Mouse (Mus musculus) embryonic fibroblast, embryonic 13.5 days (primary cell): Measurements from ENCODE around the gene Elane. TPM values are rescaled to one million over a fixed set of nuclear protein-coding genes. Genes with fewer than 3 reads are reported as not detected.
A peak's percentile ranks its signal among the peaks of the same experiment; 100 is the strongest.

Source experiments
- H3K27ac ChIP-seq: 2 replicates; pipeline ENCODE4 v1.5.1; 2012; ENCODE audit warnings: low read length, control low read depth, inconsistent platforms; ENCODE audit not compliant: insufficient read depth
- H3K4me1 ChIP-seq: 2 replicates; pipeline ENCODE4 v1.6.1; 2011; ENCODE audit warnings: low read length; ENCODE audit not compliant: control insufficient read depth, insufficient read depth
- H3K4me3 ChIP-seq: 2 replicates; pipeline ENCODE4 v1.5.1; 2011; ENCODE audit warnings: mild to moderate bottlenecking, control low read depth, low read length; ENCODE audit not compliant: insufficient read depth
- CTCF ChIP-seq: IDR thresholded peaks from 2 replicates; pipeline ENCODE4 v1.5.1; 2011; ENCODE audit warnings: mild to moderate bottlenecking, control low read depth, low read length, moderate library complexity, borderline replicate concordance; ENCODE audit not compliant: insufficient read depth
- POLR2A ChIP-seq: IDR thresholded peaks from 2 replicates; pipeline ENCODE4 v1.6.1; 2011; ENCODE audit warnings: low read depth, mild to moderate bottlenecking, control low read depth, low read length, moderate library complexity
- polyA plus RNA-seq: library from polyadenylated mRNA; stranded (reverse); fragments of >200 nt; gene quantifications from 2 replicates; pipeline ENCODE4 v1.2.4, GENCODE M21; 2011; ENCODE audit warnings: low read depth; ENCODE audit not compliant: missing spikeins, insufficient read length

Gene Elane
- polyA plus RNA-seq, 1 experiment, result not detected

GRCm38 (mm10) chr10:79920056-79920890 lies 34.2 kb downstream of the Elane start:
- Histone ChIP-seq H3K4me3 (no peak overlapping the region), H3K4me1 (no peaks in the 10 kb centered on the region; the same call in 1 of the 2 replicates), H3K27ac (no peak overlapping the region)
- TF ChIP-seq POLR2A (no peak), CTCF (no peak)

- no peaks in the 10 kb centered on the region for H3K4me1 ChIP-seq
- no peak within 1 kb of the TSS for H3K27ac ChIP-seq
- H3K4me3 ChIP-seq, result no peak within 1 kb of the TSS
- TF ChIP-seq CTCF, result no peak
- TF ChIP-seq POLR2A, result no peak
Measured at GRCm38 (mm10) chr10:79920958-79921535, 35.0 kb downstream of the Elane start, which contains the start of gene R3hdm4. TSS of gene R3hdm4 (minus strand) at chr10:79921208.

- no peak overlapping the region for H3K27ac ChIP-seq
- TF ChIP-seq CTCF (no peak), POLR2A (no peak)
- no peaks in the 10 kb centered on the region for H3K4me1 ChIP-seq
- no peak overlapping the region for H3K4me3 ChIP-seq
Measured at GRCm38 (mm10) chr10:79921572-79921971, 35.5 kb downstream of the Elane start.

- Histone ChIP-seq H3K27ac (no peak overlapping the region), H3K4me3 (no peak overlapping the region), H3K4me1 (no peaks in the 10 kb centered on the region)
- TF ChIP-seq POLR2A, result no peak
- peak; percentile 94 for TF ChIP-seq CTCF
Measured at GRCm38 (mm10) chr10:79924998-79925784, 39.1 kb downstream of the Elane start.

DNA sequence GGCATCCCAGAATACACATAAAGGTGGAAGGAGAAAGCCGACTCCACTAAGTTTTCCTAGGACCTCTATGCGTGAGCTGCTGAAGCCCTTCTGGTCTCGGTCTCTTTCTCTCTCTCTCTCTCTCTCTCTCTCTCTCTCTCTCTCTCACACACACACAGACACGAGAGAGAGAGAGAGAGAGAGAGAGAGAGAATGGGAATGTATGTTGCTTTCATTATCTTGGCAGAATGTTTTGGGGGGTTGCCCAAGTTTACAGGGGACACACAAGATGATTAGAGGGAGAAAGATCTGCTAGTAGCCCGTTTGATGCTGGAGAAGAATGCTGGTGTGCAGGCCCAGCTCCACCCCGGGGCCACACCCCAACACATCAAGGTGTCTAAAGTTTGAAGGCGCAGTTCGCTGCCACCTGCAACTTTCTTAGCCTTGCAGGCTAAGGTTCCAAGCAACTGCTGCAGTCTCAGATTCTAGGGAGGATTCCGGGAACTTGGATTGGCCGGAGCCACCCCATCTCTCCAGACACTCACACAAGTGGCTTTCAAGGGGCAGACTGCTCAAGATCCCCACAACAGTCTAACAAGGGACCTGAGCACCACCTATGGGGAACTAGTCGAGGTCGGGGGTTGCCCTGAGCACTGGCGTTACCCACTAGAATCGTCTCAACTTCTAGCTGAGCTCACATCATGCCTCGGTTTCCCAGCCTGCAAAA lies 39.9 kb downstream of the Elane start:
- no peaks in the 10 kb centered on the region for H3K4me1 ChIP-seq
- no peak for TF ChIP-seq POLR2A
- TF ChIP-seq CTCF, result no peak
- no peak overlapping the region for H3K27ac ChIP-seq
- H3K4me3 ChIP-seq, result peak overlapping the region; percentile 87

DNA sequence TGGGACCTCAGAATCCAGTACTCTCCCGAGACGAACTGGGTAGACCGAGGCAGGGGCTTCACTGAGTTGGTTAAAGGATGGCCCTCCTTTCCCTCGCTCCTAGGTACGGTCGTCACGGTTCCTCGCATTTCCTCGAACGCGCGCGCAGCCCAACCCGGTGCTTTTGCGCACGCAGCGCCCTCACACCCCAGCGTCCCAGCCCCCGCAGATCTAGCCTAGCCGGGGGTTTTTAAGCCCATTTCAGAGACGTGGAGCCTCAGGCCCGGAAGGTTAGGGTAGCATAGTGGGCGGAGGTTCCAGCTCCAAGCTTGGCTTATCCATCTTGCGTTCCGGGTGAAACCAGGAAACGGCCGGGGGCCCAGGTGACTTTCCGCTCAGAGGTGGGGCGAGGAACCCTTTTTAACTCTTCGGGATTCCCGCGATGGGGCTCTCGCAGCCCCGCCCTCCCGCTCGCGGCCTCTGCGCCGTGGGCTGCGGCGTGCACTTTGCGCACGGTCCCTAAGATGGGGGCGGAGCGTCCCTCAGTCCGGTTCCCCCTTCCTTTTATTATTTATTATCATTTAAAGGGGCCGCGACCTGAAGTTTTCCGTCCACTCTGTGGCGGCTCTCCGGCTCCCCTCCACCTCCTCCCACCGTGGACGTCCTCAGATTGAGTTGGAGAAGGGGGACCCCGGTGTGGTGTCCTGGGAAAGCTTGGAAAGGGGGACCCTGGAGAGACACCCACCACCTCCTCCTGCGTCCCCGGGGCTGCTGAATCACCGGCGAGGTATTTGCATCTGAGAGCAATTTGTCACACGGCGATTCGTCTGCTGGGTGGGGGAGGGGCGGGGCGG lies 40.7 kb downstream of the Elane start, which contains the start of gene Arid3a:
Arid3a (plus strand) TSS at position 553 of the 833 bp plus-strand sequence.
- H3K4me1 ChIP-seq, result no peaks in the 10 kb centered on the region
- peak within 1 kb of the TSS; percentile 74 for H3K27ac ChIP-seq
- TF ChIP-seq POLR2A (0 out of 2 replicates have a peak, but pooled peaks have one; percentile 4), CTCF (no peak)
- peak within 1 kb of the TSS; percentile 87 for H3K4me3 ChIP-seq

- peak; percentile 6 for TF ChIP-seq POLR2A
- no peak for TF ChIP-seq CTCF
- Histone ChIP-seq H3K4me3 (peak overlapping the region; percentile 87), H3K4me1 (peaks cover 4% of the 10 kb centered on the region), H3K27ac (peak overlapping the region; percentile 74)
Measured at GRCm38 (mm10) chr10:79927324-79928029, 41.4 kb downstream of the Elane start.
